Mouse (Mus musculus) ovary, postnatal 14 days (tissue): ENCODE data around the gene Tspan9.

Experiments used
- DNase-seq: peaks from one replicate; pipeline ENCODE4 v3.0.0; 2022; ENCODE audit warnings: low spot score

Tspan9 gene

GRCm38 (mm10) chr6:127923296-127923695 is 220.1 kb downstream of the Tspan9 start:
- DNase-seq, result no peak

GRCm38 (mm10) chr6:127921996-127922395 is 221.4 kb downstream of the Tspan9 start:
- no peak for DNase-seq

GRCm38 (mm10) chr6:127920652-127921051 is 222.7 kb downstream of the Tspan9 start:
- DNase-seq, result peak; percentile 76

GRCm38 (mm10) chr6:127919491-127919890 is 223.9 kb downstream of the Tspan9 start:
- DNase-seq, result no peak

GRCm38 (mm10) chr6:127917712-127918111 is 225.7 kb downstream of the Tspan9 start:
- no peak for DNase-seq

GRCm38 (mm10) chr6:127916993-127917392 is 226.4 kb downstream of the Tspan9 start:
- no peak for DNase-seq

- no peak for DNase-seq
These were observed 230.5 kb downstream of the Tspan9 start for GRCm38 (mm10) chr6:127912938-127913337.

GRCm38 (mm10) chr6:127911687-127912086 is 231.7 kb downstream of the Tspan9 start:
- no peak for DNase-seq
